Mouse (Mus musculus) macrophage (primary cell): ENCODE data around the gene Llph. TPM values are rescaled to one million over a fixed set of nuclear protein-coding genes. Genes with fewer than 3 reads are reported as not detected.

Experiments
- H3K27ac ChIP-seq: fragments of 350-480 bp; formaldehyde crosslinking; 2 replicates; pipeline ENCODE4 v1.9.0; 2021
- H3K36me3 ChIP-seq: fragments of 350-480 bp; formaldehyde crosslinking; 2 replicates; pipeline ENCODE4 v1.9.0; 2021; ENCODE audit errors: inconsistent target
- H3K4me3 ChIP-seq: fragments of 350-480 bp; formaldehyde crosslinking; 2 replicates; pipeline ENCODE4 v1.9.0; 2021; ENCODE audit errors: inconsistent target
- H3K79me2 ChIP-seq: fragments of 350-480 bp; formaldehyde crosslinking; 2 replicates; pipeline ENCODE4 v1.9.0; 2021; ENCODE audit errors: inconsistent target
- WGBS: methylation state at CpG from one replicate; pipeline ENCODE4 v1.1.7; 2026; ENCODE audit warnings: inconsistent platforms; ENCODE audit not compliant: missing documents; 5-methylcytosine and 5-hydroxymethylcytosine counted together
- polyA plus RNA-seq: library from polyadenylated mRNA; stranded (reverse); fragments of 250-400 nt; gene quantifications from 3 replicates; pipeline ENCODE4 v1.2.4, GENCODE M21; 2018; ENCODE audit warnings: inconsistent platforms
- total RNA-seq, 78 experiments: library from RNA; depleted of rRNA; stranded (reverse); fragments of 250-400 nt; gene quantifications; 1 replicate in 9 of 78; 2 replicates in 24 of 78; 3 replicates in 43 of 78; 4 replicates in 2 of 78; pipeline ENCODE4 v1.2.4; 2018; ENCODE audit warnings: inconsistent platforms in 56 of 78

Llph gene
- total RNA-seq (2018; cell fraction: chromatin; rRNA removed): 10 to 100 TPM in 24 of 26 experiments, 1 to 10 TPM in 2; 5.8 to 26.9 (median 19.4) TPM
- 10 to 100 TPM; 26.4 to 51.3 (median 35.6) TPM for total RNA-seq (2018; cell fraction: cytosol; rRNA removed)
- total RNA-seq (2018; cell fraction: nucleus; rRNA removed): 10 to 100 TPM; 15.0 to 33.8 (median 23.1) TPM
- 34.0 to 57.9 TPM (median 50.2 TPM) in 3 replicates for polyA plus RNA-seq

GRCm38 (mm10) chr10:120226871-120227661 lies at the start of gene Llph:
Gene Llph (plus strand): TSS chr10:120227070.
- Histone ChIP-seq H3K79me2 (peaks cover 36% of the 10 kb centered on the region), H3K4me3 (peak within 1 kb of the TSS; percentile 98), H3K27ac (peak within 1 kb of the TSS; percentile 54), H3K36me3 (peaks cover 23% of the 10 kb centered on the region; the same call in 1 of the 2 replicates)
- WGBS: under 1% methylated on average over 51 of the region's 57 CpGs

- Histone ChIP-seq H3K4me3 (no peak overlapping the region), H3K27ac (no peak overlapping the region), H3K79me2 (peaks cover 27% of the 10 kb centered on the region; the same call in 1 of the 2 replicates), H3K36me3 (0 out of 2 replicates have a peak, but pooled peaks cover 12% of the 10 kb centered on the region)
- WGBS: 100% methylated on average over 1 of the region's 1 CpGs
Observed at GRCm38 (mm10) chr10:120182887-120183286, 44.0 kb upstream of the Llph start.

- 10% methylated on average over 2 of the region's 2 CpGs for WGBS
- Histone ChIP-seq H3K79me2 (peaks cover 32% of the 10 kb centered on the region; the same call in 1 of the 2 replicates), H3K4me3 (no peak overlapping the region)
Observed at GRCm38 (mm10) chr10:120183342-120183741, 43.5 kb upstream of the Llph start.

GRCm38 (mm10) chr10:120188513-120188912 lies 38.4 kb upstream of the Llph start:
- no peak overlapping the region for H3K27ac ChIP-seq
- no peaks in the 10 kb centered on the region for H3K36me3 ChIP-seq
- H3K79me2 ChIP-seq: peaks cover 68% of the 10 kb centered on the region; the same call in 1 of the 2 replicates
- H3K4me3 ChIP-seq: no peak overlapping the region
- WGBS: 75% methylated on average over 1 of the region's 2 CpGs

More at GRCm38 (mm10) chr10:120183342-120183741, 43.5 kb upstream of the Llph start:
- H3K27ac ChIP-seq: no peak overlapping the region
- H3K36me3 ChIP-seq: 0 out of 2 replicates have a peak, but pooled peaks cover 12% of the 10 kb centered on the region

GRCm38 (mm10) chr10:120189276-120189675 lies 37.6 kb upstream of the Llph start:
- H3K4me3 ChIP-seq: peak overlapping the region; percentile 1; the same call in 1 of the 2 replicates
- H3K36me3 ChIP-seq: no peaks in the 10 kb centered on the region
- peaks cover 76% of the 10 kb centered on the region; the same call in 1 of the 2 replicates for H3K79me2 ChIP-seq
- WGBS: 1% methylated on average over 11 of the region's 11 CpGs
- H3K27ac ChIP-seq: peak overlapping the region; percentile 65

- H3K79me2 ChIP-seq: peaks cover 77% of the 10 kb centered on the region; the same call in 1 of the 2 replicates
- H3K36me3 ChIP-seq: no peaks in the 10 kb centered on the region
- peak overlapping the region; percentile 65 for H3K27ac ChIP-seq
- 8% methylated on average over 5 of the region's 6 CpGs for WGBS
- peak overlapping the region; percentile 1; the same call in 1 of the 2 replicates for H3K4me3 ChIP-seq
Observed at GRCm38 (mm10) chr10:120189782-120190181, 37.1 kb upstream of the Llph start.

GRCm38 (mm10) chr10:120191165-120191564 lies 35.7 kb upstream of the Llph start:
- 80% methylated on average over 6 of the region's 6 CpGs for WGBS
- Histone ChIP-seq H3K36me3 (no peaks in the 10 kb centered on the region), H3K4me3 (no peak overlapping the region), H3K79me2 (peaks cover 79% of the 10 kb centered on the region), H3K27ac (no peak overlapping the region)

GRCm38 (mm10) chr10:120192278-120192677 lies 34.6 kb upstream of the Llph start:
- whole genome bisulfite sequencing: 86% methylated on average over 4 of the region's 4 CpGs
- Histone ChIP-seq H3K36me3 (no peaks in the 10 kb centered on the region), H3K79me2 (peaks cover 81% of the 10 kb centered on the region), H3K4me3 (no peak overlapping the region), H3K27ac (no peak overlapping the region)

GRCm38 (mm10) chr10:120193255-120193654 lies 33.6 kb upstream of the Llph start:
- Histone ChIP-seq H3K4me3 (no peak overlapping the region), H3K79me2 (peaks cover 85% of the 10 kb centered on the region), H3K27ac (no peak overlapping the region), H3K36me3 (no peaks in the 10 kb centered on the region)
- 14% methylated on average over 8 of the region's 8 CpGs for WGBS

GRCm38 (mm10) chr10:120197061-120197835 lies 29.6 kb upstream of the Llph start:
- H3K4me3 ChIP-seq: no peak overlapping the region
- H3K27ac ChIP-seq: no peak overlapping the region
- no peaks in the 10 kb centered on the region for H3K36me3 ChIP-seq
- peaks cover 89% of the 10 kb centered on the region for H3K79me2 ChIP-seq
- 68% methylated on average over 14 of the region's 14 CpGs for WGBS

- Histone ChIP-seq H3K4me3 (peak within 1 kb of the TSS; percentile 76), H3K27ac (peak within 1 kb of the TSS; percentile 73)
Observed at GRCm38 (mm10) chr10:120201131-120201921, 25.5 kb upstream of the Llph start, which contains the start of gene Tmbim4. Gene Tmbim4 (plus strand): TSS chr10:120201590.

GRCm38 (mm10) chr10:120201961-120202402 lies 24.9 kb upstream of the Llph start, which contains the start of gene Irak3:
Gene Irak3 (minus strand): TSS chr10:120202130.
- WGBS: 1% methylated on average over 13 of the region's 13 CpGs
- peak within 1 kb of the TSS; percentile 76 for H3K4me3 ChIP-seq

More at GRCm38 (mm10) chr10:120201131-120201921, 25.5 kb upstream of the Llph start, which contains the start of gene Tmbim4:
- Histone ChIP-seq H3K36me3 (no peaks in the 10 kb centered on the region), H3K79me2 (peaks cover 48% of the 10 kb centered on the region)
- WGBS: 2% methylated on average over 54 of the region's 65 CpGs

GRCm38 (mm10) chr10:120202467-120203250 lies 24.2 kb upstream of the Llph start:
- peak overlapping the region; percentile 76 for H3K4me3 ChIP-seq
- no peaks in the 10 kb centered on the region for H3K36me3 ChIP-seq
- 54% methylated on average over 16 of the region's 16 CpGs for WGBS
- H3K79me2 ChIP-seq: peaks cover 35% of the 10 kb centered on the region; the same call in 1 of the 2 replicates
- H3K27ac ChIP-seq: peak overlapping the region; percentile 73

More at GRCm38 (mm10) chr10:120201961-120202402, 24.9 kb upstream of the Llph start, which contains the start of gene Irak3:
- Histone ChIP-seq H3K27ac (peak within 1 kb of the TSS; percentile 73), H3K36me3 (no peaks in the 10 kb centered on the region), H3K79me2 (peaks cover 41% of the 10 kb centered on the region)
